Mouse (Mus musculus): ENCODE measurements around the gene Cys1. TPM values are rescaled to one million over a fixed set of nuclear protein-coding genes. Genes with fewer than 3 reads are reported as not detected.

The Cys1 gene
- not detected for total RNA-seq (2023)

GRCm38 (mm10) chr12:24681286-24682023 is at the start of gene Cys1:
Gene Cys1 (minus strand): TSS chr12:24681813.

GRCm38 (mm10) chr12:24707954-24708823 is 26.6 kb upstream of the Cys1 start, which contains the start of gene Rrm2:
Gene Rrm2 (plus strand): TSS chr12:24708241.

GRCm38 (mm10) chr12:24651063-24651557 is 30.5 kb downstream of the Cys1 start, which contains the start of gene Klf11:
Gene Klf11 (plus strand): TSS chr12:24651274.

Other genes starting within 250 kb of the Cys1 start
- 10 to 100 TPM; 30.7 to 33.8 TPM for gene Taf1b, start 183.5 kb downstream of the Cys1 start, total RNA-seq (2023)
- gene Grhl1, start 109.5 kb downstream of the Cys1 start, total RNA-seq (2023) = 1 to 10 TPM; 2.1 to 2.4 TPM
- gene Klf11, start 30.5 kb downstream of the Cys1 start, total RNA-seq (2023) = 10 to 100 TPM; 65.9 to 82.8 TPM
- 1 to 10 TPM; 1.9 to 3.6 TPM for gene Rrm2, start 26.4 kb upstream of the Cys1 start, total RNA-seq (2023)
- under 1 TPM in 1 of 2 experiments, not detected in 1; 0.94 TPM for gene Mboat2, start 149.1 kb upstream of the Cys1 start, total RNA-seq (2023)